Mouse (Mus musculus): ENCODE measurements around the gene Glrx. TPM values are rescaled to one million over a fixed set of nuclear protein-coding genes. Genes with fewer than 3 reads are reported as not detected.

Gene Glrx
- 269 TPM for polyA plus RNA-seq (2017; shearing (Covaris generic))

DNA sequence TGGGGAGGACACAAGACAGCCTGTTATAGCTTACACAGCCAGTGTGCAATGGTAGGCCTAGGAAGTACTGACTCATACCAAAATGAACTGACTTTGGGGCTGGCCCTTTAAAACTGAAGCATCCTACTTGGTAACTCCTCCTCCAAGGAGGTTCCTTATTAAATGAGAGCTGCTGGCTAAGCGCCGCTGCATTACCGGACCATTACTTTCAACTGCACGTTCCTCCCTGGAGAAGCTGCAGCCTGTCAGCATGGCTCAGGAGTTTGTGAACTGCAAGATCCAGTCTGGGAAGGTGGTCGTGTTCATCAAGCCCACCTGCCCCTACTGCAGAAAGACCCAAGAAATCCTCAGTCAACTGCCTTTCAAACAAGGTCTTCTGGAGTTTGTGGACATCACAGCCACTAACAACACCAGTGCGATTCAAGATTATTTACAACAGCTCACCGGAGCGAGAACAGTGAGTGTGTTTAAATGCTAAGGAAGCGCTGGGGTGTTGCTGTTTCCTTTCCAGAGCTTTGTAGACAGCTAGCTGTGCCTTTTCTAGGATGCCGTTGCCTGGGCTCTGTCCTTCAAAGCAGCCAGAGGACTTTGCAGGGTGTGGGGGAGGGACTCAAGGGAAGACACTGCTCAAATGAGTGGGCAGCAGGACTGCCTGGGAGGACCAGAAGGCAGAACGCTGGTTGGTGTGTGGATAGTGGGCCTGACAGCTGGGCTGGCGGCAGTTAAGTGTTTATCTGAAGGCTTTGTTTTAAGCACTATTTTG, at the start of gene Glrx:
TSS of gene Glrx (plus strand) at position 150 of the 763 bp plus-strand sequence.

Other genes with a start within 250 kb of the Glrx start
- gene Ell2, start 133.1 kb upstream of the Glrx start, polyA plus RNA-seq (2017; shearing (Covaris generic)): 6.7 TPM
- gene Rhobtb3, start 104.1 kb downstream of the Glrx start, polyA plus RNA-seq (2017; shearing (Covaris generic)): not detected
- not detected for gene Spata9, start 127.3 kb downstream of the Glrx start, polyA plus RNA-seq (2017; shearing (Covaris generic))
- 30.3 TPM for gene Rfesd, start 178.9 kb downstream of the Glrx start, polyA plus RNA-seq (2017; shearing (Covaris generic))
- gene Gpr150, start 217.1 kb downstream of the Glrx start, polyA plus RNA-seq (2017; shearing (Covaris generic)): not detected

All from inflammation-experienced regulatory T-cells, adult 16 weeks (primary cell).